Mouse (Mus musculus): ENCODE data around the gene Got1. TPM values are rescaled to one million over a fixed set of nuclear protein-coding genes. Genes with fewer than 3 reads are reported as not detected.

Gene Got1
- 31.8 and 31.9 TPM in 2 replicates for polyA plus RNA-seq (2015; fragmentation: Nextera tagmentation; extraction: Ambion mirVana)

DNA sequence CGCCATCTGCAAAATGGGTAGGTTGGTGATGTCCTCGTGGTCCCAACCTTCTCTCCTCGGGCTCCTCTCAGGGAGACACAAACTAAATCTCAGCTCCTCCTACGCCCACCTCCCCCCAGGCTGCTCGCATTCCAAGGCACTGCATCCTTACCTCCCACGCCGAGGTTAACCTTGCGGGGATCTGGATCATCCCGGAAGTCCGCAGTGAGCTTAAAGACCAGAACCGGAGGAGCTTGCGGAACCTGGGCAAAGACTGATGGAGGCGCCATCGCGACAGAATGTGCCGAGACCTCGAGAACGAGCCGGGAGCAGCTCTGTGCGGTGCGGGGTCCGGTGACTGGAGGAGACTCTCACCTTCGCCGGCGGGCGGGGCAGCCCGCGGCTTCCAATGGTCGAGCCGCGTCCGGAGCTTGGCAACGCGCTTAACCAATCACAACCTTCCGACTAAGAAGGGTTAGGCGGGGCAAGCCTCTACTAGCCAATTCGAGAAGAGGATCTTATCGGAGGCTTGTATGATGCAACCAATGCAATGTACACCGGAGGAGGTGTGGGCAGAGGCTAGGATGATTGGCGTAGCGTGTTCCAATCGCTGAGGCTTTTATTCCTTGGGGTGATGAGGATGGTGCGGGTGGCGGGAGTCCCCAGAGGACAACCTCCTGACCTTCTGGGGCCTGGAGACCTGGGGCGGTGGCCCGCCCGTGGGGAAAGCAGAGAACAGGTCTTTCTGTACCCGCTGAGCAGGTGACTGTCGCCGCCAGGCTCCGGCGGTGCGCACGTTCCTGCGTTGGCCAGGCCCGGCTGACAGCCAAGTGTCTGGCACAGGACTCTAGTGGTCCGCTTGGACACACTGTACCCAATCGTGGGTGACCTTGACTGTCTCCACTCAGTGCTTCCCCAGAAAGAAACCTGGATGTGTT, at the start of gene Got1:
TSS of gene Got1 (minus strand) at position 419 of the 917 bp plus-strand sequence.
- Histone ChIP-seq H3K27ac (peak within 1 kb of the TSS; percentile 33; the same call in 1 of the 2 replicates), H3K36me3 (no peaks in the 10 kb centered on the region), H3K4me3 (peak within 1 kb of the TSS; percentile 76), H3K27me3 (no peaks in the 10 kb centered on the region; the same call in 1 of the 2 replicates), H3K9me3 (no peaks in the 10 kb centered on the region), H3K4me2 (replicated peaks) (peak within 1 kb of the TSS; percentile 86), H3K4me1 (peaks cover 26% of the 10 kb centered on the region), H3K9ac (peak within 1 kb of the TSS; percentile 77)
- ATAC-seq (ENCODE audit: low FRiP score, low read depth): peak; percentile 100
- under 1% methylated on average over 58 of the region's 58 CpGs for WGBS

DNA sequence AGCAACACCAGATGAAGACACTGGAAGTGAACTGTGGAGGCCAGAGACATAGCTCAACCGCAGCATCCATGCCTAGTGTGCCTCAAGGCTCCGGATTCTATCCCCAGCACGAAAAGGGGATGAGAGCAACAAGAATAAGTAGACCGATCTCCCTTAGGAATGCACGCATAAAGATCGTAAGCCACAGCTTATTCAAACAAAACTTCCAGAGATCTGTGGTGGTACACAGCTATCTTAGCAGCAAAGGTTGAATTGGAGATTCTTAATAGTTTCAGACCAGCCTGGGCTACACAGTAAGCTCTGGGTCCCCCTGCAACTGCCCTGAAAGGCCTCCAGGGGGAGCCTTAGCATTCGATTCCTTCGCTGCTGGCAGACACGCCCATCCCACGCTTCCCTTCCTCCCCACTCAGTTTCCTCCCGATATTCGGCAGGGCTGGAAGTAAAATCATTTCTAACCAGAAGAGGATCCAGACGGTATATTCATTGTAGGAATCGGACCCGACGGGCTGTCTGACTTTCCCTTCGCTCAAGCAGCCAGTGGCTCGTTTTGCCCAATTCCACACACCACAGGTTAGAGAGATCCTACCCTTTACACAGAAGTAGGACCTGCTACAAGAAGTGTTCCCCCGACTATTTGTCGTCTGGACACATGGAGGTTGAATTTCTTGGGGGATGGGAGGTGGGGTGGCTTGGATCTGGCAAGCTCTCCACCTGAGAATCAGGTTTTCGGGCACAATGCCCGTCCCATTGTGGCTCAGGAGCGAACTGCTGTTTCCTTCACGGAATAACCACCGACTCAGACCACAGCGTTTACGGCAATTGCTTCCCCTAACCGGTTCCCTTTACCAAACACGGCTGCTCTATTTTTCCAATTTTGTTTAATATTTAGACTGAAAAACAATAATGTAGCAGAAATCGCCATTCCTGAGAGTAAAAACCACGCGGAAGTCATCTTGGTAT, 46.7 kb upstream of the Got1 start:
- Histone ChIP-seq H3K36me3 (no peaks in the 10 kb centered on the region), H3K27me3 (peaks cover 68% of the 10 kb centered on the region), H3K4me1 (peaks cover 6% of the 10 kb centered on the region; the same call in 1 of the 2 replicates), H3K9me3 (no peaks in the 10 kb centered on the region), H3K4me3 (peak overlapping the region; percentile 46), H3K27ac (no peak overlapping the region), H3K4me2 (replicated peaks) (peak overlapping the region; percentile 80), H3K9ac (peak overlapping the region; percentile 55; the same call in 1 of the 2 replicates)
- WGBS: 13% methylated on average over 32 of the region's 32 CpGs
- peak; percentile 71; the same call in 1 of the 2 replicates for ATAC-seq (ENCODE audit: low FRiP score, low read depth)

DNA sequence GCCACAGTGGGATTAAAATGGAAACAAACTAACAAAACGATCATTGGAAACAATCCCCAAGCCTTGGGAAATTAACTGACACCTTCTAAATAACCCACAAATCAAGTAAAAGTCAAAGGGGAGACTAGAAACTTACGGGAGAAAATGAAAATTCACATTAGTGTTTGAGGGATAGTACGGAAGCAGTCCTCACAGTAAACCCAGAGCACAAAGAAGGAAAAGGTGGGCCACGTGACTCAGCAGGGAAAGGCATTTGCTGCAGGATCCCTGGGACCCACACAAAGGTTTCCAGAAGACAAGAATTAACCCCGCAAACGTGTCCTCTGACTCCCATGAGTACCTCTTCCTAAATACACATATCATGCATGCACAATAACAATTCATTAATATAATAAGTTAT, 44.7 kb upstream of the Got1 start:
- WGBS: 39% methylated on average over 6 of the region's 6 CpGs
- peaks cover 52% of the 10 kb centered on the region for H3K27me3 ChIP-seq
- no peak overlapping the region for H3K9ac ChIP-seq
- ATAC-seq (ENCODE audit: low FRiP score, low read depth): no peak
- no peaks in the 10 kb centered on the region for H3K36me3 ChIP-seq
- H3K9me3 ChIP-seq: no peaks in the 10 kb centered on the region
- H3K4me1 ChIP-seq: peaks cover 6% of the 10 kb centered on the region; the same call in 1 of the 2 replicates
- H3K4me3 ChIP-seq: no peak overlapping the region
- H3K4me2 ChIP-seq (replicated peaks): no peak overlapping the region
- no peak overlapping the region for H3K27ac ChIP-seq

GRCm38 (mm10) chr19:43568298-43568697, 43.9 kb upstream of the Got1 start:
- Histone ChIP-seq H3K27ac (no peak overlapping the region), H3K9ac (no peak overlapping the region), H3K9me3 (no peaks in the 10 kb centered on the region), H3K4me3 (no peak overlapping the region), H3K4me1 (peaks cover 6% of the 10 kb centered on the region; the same call in 1 of the 2 replicates), H3K4me2 (replicated peaks) (no peak overlapping the region), H3K27me3 (peaks cover 44% of the 10 kb centered on the region), H3K36me3 (no peaks in the 10 kb centered on the region)
- WGBS: 52% methylated on average over 9 of the region's 9 CpGs
- no peak for ATAC-seq (ENCODE audit: low FRiP score, low read depth)

- Histone ChIP-seq H3K9ac (no peak overlapping the region), H3K27me3 (peaks cover 10% of the 10 kb centered on the region; the same call in 1 of the 2 replicates), H3K4me2 (replicated peaks) (no peak overlapping the region), H3K4me3 (no peak overlapping the region), H3K36me3 (no peaks in the 10 kb centered on the region), H3K27ac (no peak overlapping the region), H3K4me1 (no peaks in the 10 kb centered on the region), H3K9me3 (no peaks in the 10 kb centered on the region)
- no peak for ATAC-seq (ENCODE audit: low FRiP score, low read depth)
- 73% methylated on average over 5 of the region's 5 CpGs for WGBS
Measured at GRCm38 (mm10) chr19:43563166-43563565, 38.8 kb upstream of the Got1 start.

DNA sequence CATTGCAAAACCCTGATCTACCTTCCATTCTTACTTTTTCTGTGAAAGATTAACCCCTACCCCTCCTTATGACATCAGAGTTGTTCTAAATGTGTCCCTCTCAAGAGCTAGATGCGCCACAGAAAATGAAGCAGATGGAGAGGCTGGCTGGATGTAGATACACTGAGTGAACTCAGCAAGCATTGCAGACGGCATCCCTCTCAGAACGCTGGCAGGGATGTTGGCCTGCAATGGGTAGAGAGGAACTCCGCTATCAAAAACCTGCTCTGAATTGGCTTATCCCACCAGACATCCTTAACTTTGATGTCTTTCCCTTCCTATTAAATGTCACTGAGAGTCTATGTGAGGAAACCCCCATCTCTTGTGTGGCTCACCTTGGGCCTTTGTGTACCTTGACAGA, 37.4 kb upstream of the Got1 start:
- H3K4me1 ChIP-seq: no peaks in the 10 kb centered on the region
- H3K36me3 ChIP-seq: no peaks in the 10 kb centered on the region
- H3K9me3 ChIP-seq: no peaks in the 10 kb centered on the region
- no peak for ATAC-seq (ENCODE audit: low FRiP score, low read depth)
- H3K27me3 ChIP-seq: 0 out of 2 replicates have a peak, but pooled peaks cover 2% of the 10 kb centered on the region
- WGBS: 77% methylated on average over 4 of the region's 4 CpGs
- no peak overlapping the region for H3K4me3 ChIP-seq
- no peak overlapping the region for H3K9ac ChIP-seq
- no peak overlapping the region for H3K4me2 ChIP-seq (replicated peaks)
- no peak overlapping the region for H3K27ac ChIP-seq

GRCm38 (mm10) chr19:43560244-43560643, 35.8 kb upstream of the Got1 start:
- no peaks in the 10 kb centered on the region for H3K36me3 ChIP-seq
- H3K27ac ChIP-seq: no peak overlapping the region
- ATAC-seq (ENCODE audit: low FRiP score, low read depth): no peak
- 85% methylated on average over 2 of the region's 2 CpGs for WGBS
- H3K27me3 ChIP-seq: no peaks in the 10 kb centered on the region
- H3K9me3 ChIP-seq: no peaks in the 10 kb centered on the region
- no peak overlapping the region for H3K4me3 ChIP-seq
- H3K9ac ChIP-seq: no peak overlapping the region
- H3K4me1 ChIP-seq: no peaks in the 10 kb centered on the region
- no peak overlapping the region for H3K4me2 ChIP-seq (replicated peaks)

GRCm38 (mm10) chr19:43551493-43551890, 27.1 kb upstream of the Got1 start:
- peaks cover 15% of the 10 kb centered on the region for H3K27me3 ChIP-seq
- peaks cover 4% of the 10 kb centered on the region; the same call in 1 of the 2 replicates for H3K4me1 ChIP-seq
- no peaks in the 10 kb centered on the region for H3K36me3 ChIP-seq
- no peaks in the 10 kb centered on the region for H3K9me3 ChIP-seq
- H3K4me3 ChIP-seq: no peak overlapping the region
- H3K4me2 ChIP-seq (replicated peaks): no peak overlapping the region
- ATAC-seq (ENCODE audit: low FRiP score, low read depth): no peak
- no peak overlapping the region for H3K9ac ChIP-seq
- no peak overlapping the region for H3K27ac ChIP-seq
- WGBS: 66% methylated on average over 6 of the region's 6 CpGs

GRCm38 (mm10) chr19:43550706-43551492, 26.5 kb upstream of the Got1 start:
- 81% methylated on average over 18 of the region's 18 CpGs for WGBS
- H3K9me3 ChIP-seq: no peaks in the 10 kb centered on the region
- H3K36me3 ChIP-seq: no peaks in the 10 kb centered on the region
- no peak overlapping the region for H3K27ac ChIP-seq
- no peak overlapping the region for H3K4me3 ChIP-seq
- peaks cover 9% of the 10 kb centered on the region; the same call in 1 of the 2 replicates for H3K4me1 ChIP-seq
- H3K27me3 ChIP-seq: peaks cover 18% of the 10 kb centered on the region
- ATAC-seq (ENCODE audit: low FRiP score, low read depth): no peak
- no peak overlapping the region for H3K4me2 ChIP-seq (replicated peaks)
- no peak overlapping the region for H3K9ac ChIP-seq

GRCm38 (mm10) chr19:43548060-43548459, 23.7 kb upstream of the Got1 start:
- H3K4me3 ChIP-seq: no peak overlapping the region
- no peak for ATAC-seq (ENCODE audit: low FRiP score, low read depth)
- H3K27ac ChIP-seq: no peak overlapping the region
- no peaks in the 10 kb centered on the region for H3K36me3 ChIP-seq
- H3K9ac ChIP-seq: no peak overlapping the region
- WGBS: 91% methylated on average over 5 of the region's 5 CpGs
- H3K4me1 ChIP-seq: peaks cover 9% of the 10 kb centered on the region; the same call in 1 of the 2 replicates
- peaks cover 23% of the 10 kb centered on the region for H3K27me3 ChIP-seq
- no peak overlapping the region for H3K4me2 ChIP-seq (replicated peaks)
- H3K9me3 ChIP-seq: no peaks in the 10 kb centered on the region
